In the genomic region with DNA sequence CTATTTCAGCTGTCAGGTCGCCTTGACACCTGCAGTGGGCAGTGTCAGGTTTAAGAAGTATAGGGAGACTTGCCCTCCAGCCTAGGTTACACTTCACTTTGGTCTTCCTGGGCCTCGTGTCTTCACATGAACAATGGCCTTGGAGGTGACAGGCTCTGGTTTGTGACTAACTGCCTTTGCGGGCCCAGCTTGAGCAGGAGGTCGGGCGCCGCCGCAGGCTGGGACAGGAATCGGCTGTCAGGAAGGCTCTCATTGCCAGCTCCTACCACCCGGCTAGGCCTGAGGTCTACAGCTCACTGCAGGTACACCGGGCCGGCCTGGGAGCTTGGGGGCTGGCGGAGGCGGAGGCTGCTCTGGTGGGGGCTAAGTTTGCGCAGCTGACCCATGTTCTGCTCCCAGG, we compare ENCODE assay signal across 8 mouse cellular contexts. TPM values are rescaled to one million over a fixed set of nuclear protein-coding genes. Genes with fewer than 3 reads are reported as not detected.
DNase-seq lines count a peak whose midpoint lies in the region; ATAC-seq lines count a peak whose summit lies in the region.

No protein-coding gene starts in this region.

- 13% methylated on average over 14 of the region's 14 CpGs for WGBS in forebrain, embryonic 15.5 days
- WGBS in intestine, embryonic 16.5 days, result 17% methylated on average over 14 of the region's 14 CpGs
- WGBS in liver, embryonic 13.5 days (ENCODE audit: insufficient replicate concordance), result 16% methylated on average over 14 of the region's 14 CpGs

- H3K9ac ChIP-seq in forebrain, embryonic 15.5 days (replicated peaks), result peak overlapping the region; percentile 75
- peak overlapping the region; percentile 90 for H3K9ac ChIP-seq in intestine, embryonic 16.5 days (ENCODE audit: low read depth, low read length)
- peak overlapping the region; percentile 84 for H3K9ac ChIP-seq in liver, embryonic 13.5 days

- H3K4me3 ChIP-seq in forebrain, embryonic 15.5 days, result peak overlapping the region; percentile 91
- H3K4me3 ChIP-seq in intestine, embryonic 16.5 days (ENCODE audit: low read length), result peak overlapping the region; percentile 94
- H3K4me3 ChIP-seq in liver, embryonic 13.5 days (replicated peaks), result peak overlapping the region; percentile 93

- peaks cover 4% of the 10 kb centered on the region; the same call in 1 of the 2 replicates for H3K36me3 ChIP-seq in forebrain, embryonic 15.5 days
- H3K36me3 ChIP-seq in intestine, embryonic 16.5 days (ENCODE audit: control insufficient read depth, insufficient read depth, low read length), result no peaks in the 10 kb centered on the region; the same call in 1 of the 2 replicates
- H3K36me3 ChIP-seq in liver, embryonic 13.5 days, result peaks cover 22% of the 10 kb centered on the region

- ATAC-seq in forebrain, embryonic 15.5 days (replicated peaks), result no peak
- 0 out of 2 replicates have a peak, but pooled peaks have one; percentile 12 for ATAC-seq in intestine, embryonic 16.5 days
- ATAC-seq in liver, embryonic 13.5 days (ENCODE audit: low read depth), result no peak

- H3K27me3 ChIP-seq in forebrain, embryonic 15.5 days, result no peaks in the 10 kb centered on the region
- H3K27me3 ChIP-seq in intestine, embryonic 16.5 days (replicated peaks; ENCODE audit: control insufficient read depth, insufficient read depth, low read length), result no peaks in the 10 kb centered on the region
- no peaks in the 10 kb centered on the region for H3K27me3 ChIP-seq in liver, embryonic 13.5 days

- H3K9me3 ChIP-seq in forebrain, embryonic 15.5 days, result no peaks in the 10 kb centered on the region
- H3K9me3 ChIP-seq in intestine, embryonic 16.5 days (ENCODE audit: control insufficient read depth, low read length), result no peaks in the 10 kb centered on the region
- H3K9me3 ChIP-seq in liver, embryonic 13.5 days (replicated peaks), result no peaks in the 10 kb centered on the region

- H3K27ac ChIP-seq in forebrain, embryonic 15.5 days (replicated peaks), result peak overlapping the region; percentile 95
- peak overlapping the region; percentile 74 for H3K27ac ChIP-seq in intestine, embryonic 16.5 days (ENCODE audit: low read length)
- peak overlapping the region; percentile 93 for H3K27ac ChIP-seq in liver, embryonic 13.5 days

- peak overlapping the region; percentile 82 for H3K4me2 ChIP-seq in forebrain, embryonic 15.5 days (replicated peaks)
- peak overlapping the region; percentile 93 for H3K4me2 ChIP-seq in intestine, embryonic 16.5 days (ENCODE audit: low read depth, low read length)
- H3K4me2 ChIP-seq in liver, embryonic 13.5 days, result peak overlapping the region; percentile 91

- peaks cover 41% of the 10 kb centered on the region for H3K4me1 ChIP-seq in forebrain, embryonic 15.5 days
- peaks cover 27% of the 10 kb centered on the region for H3K4me1 ChIP-seq in intestine, embryonic 16.5 days (ENCODE audit: control insufficient read depth, insufficient read depth, low read length)
- H3K4me1 ChIP-seq in liver, embryonic 13.5 days (replicated peaks), result peaks cover 55% of the 10 kb centered on the region

- DNase-seq in urinary bladder, postnatal 25 days (ENCODE audit: low spot score), result peak; percentile 42
- no peak for DNase-seq in urinary bladder, adult 2 months (ENCODE audit: low spot score)
- peak; percentile 75 for DNase-seq in cerebellum, adult 11-12 months
- peak; percentile 60 for DNase-seq in liver, embryonic 13.5 days
- DNase-seq in neural tube, embryonic 10.5 days (ENCODE audit: extremely low spot score, low spot score), result peak; percentile 39
- DNase-seq in thymus, postnatal 4 days, result peak; percentile 86

RNA-seq across cellular contexts. Expression of a gene that starts 0.9 kb away (rescaled TPM):
- polyA plus RNA-seq in urinary bladder, adult 2 months (2012; rRNA removed), result 24.8 and 32.2 TPM in 2 replicates
- polyA plus RNA-seq in forebrain, embryonic 15.5 days (2015; fragmentation: Nextera tagmentation; extraction: Ambion mirVana), result 34.7 and 35.0 TPM in 2 replicates
- 30.5 and 33.6 TPM in 2 replicates for polyA plus RNA-seq in intestine, embryonic 16.5 days (2015; fragmentation: Nextera tagmentation; extraction: Ambion mirVana)
- 18.4 and 18.5 TPM in 2 replicates for polyA plus RNA-seq in liver, embryonic 13.5 days (2015; fragmentation: Nextera tagmentation; extraction: Ambion mirVana)

RNA-seq across cellular contexts. Expression of a gene that starts 2.9 kb away (rescaled TPM):
- 62.5 and 67.0 TPM in 2 replicates for polyA plus RNA-seq in urinary bladder, adult 2 months (2012; rRNA removed)
- polyA plus RNA-seq in forebrain, embryonic 15.5 days (2015; fragmentation: Nextera tagmentation; extraction: Ambion mirVana), result 72.7 and 75.5 TPM in 2 replicates
- polyA plus RNA-seq in intestine, embryonic 16.5 days (2015; fragmentation: Nextera tagmentation; extraction: Ambion mirVana), result 78.1 and 84.8 TPM in 2 replicates
- 83.3 and 84.6 TPM in 2 replicates for polyA plus RNA-seq in liver, embryonic 13.5 days (2015; fragmentation: Nextera tagmentation; extraction: Ambion mirVana)

RNA-seq across cellular contexts. Expression of a gene that starts 17.4 kb away (rescaled TPM):
- polyA plus RNA-seq in urinary bladder, adult 2 months (2012; rRNA removed), result 2.2 and 3.8 TPM in 2 replicates
- polyA plus RNA-seq in forebrain, embryonic 15.5 days (2015; fragmentation: Nextera tagmentation; extraction: Ambion mirVana), result 10.9 TPM in 2 replicates
- 2.5 and 3.2 TPM in 2 replicates for polyA plus RNA-seq in intestine, embryonic 16.5 days (2015; fragmentation: Nextera tagmentation; extraction: Ambion mirVana)
- polyA plus RNA-seq in liver, embryonic 13.5 days (2015; fragmentation: Nextera tagmentation; extraction: Ambion mirVana), result 4.5 and 4.6 TPM in 2 replicates
